Mouse (Mus musculus) heart, adult 2 months (tissue): Measurements from ENCODE around the gene Pcp2.

Experiments
- CTCF ChIP-seq: fragments of 200-600 bp; IDR thresholded peaks from 2 replicates; pipeline ENCODE4 v1.8.1; 2022; ENCODE audit warnings: antibody characterized with exemption, mild to moderate bottlenecking, moderate library complexity
- POLR2A ChIP-seq: fragments of 200-500 bp; IDR thresholded peaks from 2 replicates; pipeline ENCODE4 v1.6.1; 2011; ENCODE audit warnings: mild to moderate bottlenecking, low read depth, low read length, control low read depth; ENCODE audit not compliant: insufficient read depth

DNA sequence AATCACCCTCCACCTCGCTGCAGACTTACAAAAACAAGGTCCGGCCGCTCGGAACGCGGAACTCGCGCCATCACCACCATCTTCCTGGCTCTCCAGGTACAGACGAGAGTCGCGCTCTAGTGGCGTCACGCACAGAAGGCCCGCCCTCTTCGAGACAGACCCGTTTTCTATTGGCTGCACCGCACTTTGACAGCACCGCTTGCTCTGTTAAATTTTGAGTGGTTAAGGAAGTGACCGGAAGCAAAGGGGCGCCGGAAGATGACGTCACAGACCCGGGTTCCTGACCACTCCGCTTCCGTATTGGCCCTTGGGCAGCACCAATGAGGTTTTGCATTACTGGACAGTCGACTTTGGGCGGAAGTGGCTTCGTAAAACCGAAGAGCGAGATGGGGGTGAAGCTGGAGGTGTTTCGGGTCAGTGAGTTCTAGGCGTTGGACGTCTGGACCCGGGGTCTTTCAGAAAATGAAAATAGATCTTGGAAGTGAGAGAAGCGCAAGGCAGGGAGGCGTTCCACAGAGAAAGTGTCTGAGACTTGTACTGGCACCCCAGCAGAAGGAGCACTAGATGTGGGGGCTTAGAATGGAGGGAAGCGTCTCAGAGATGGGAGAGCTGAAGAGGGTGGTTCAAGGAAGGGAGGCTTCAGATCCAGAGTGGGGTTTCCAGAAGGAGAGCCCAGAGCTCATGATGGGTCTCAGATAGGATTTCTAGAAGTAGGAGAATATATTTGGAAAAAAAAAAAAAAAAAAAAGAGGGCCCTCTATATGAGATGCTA lies 4.0 kb downstream of the Pcp2 start, which contains the start of the genes Xab2 and Pet100:
- TF ChIP-seq CTCF (no peak), POLR2A (peak; percentile 83)
